Mouse (Mus musculus): ENCODE measurements around the gene Tenm3. TPM values are rescaled to one million over a fixed set of nuclear protein-coding genes. Genes with fewer than 3 reads are reported as not detected.

Tenm3 gene
- total RNA-seq, 2 experiments from 2014 or later, result 4.5 to 8.0 TPM

GRCm38 (mm10) chr8:48740147-48740881 is 103.4 kb downstream of the Tenm3 start:
- DNase-seq, result no peak

- no peak for DNase-seq
These were observed 110.0 kb downstream of the Tenm3 start for GRCm38 (mm10) chr8:48733731-48734130.

GRCm38 (mm10) chr8:48733057-48733456 is 110.7 kb downstream of the Tenm3 start:
- DNase-seq, result no peak

GRCm38 (mm10) chr8:48730701-48731100 is 113.0 kb downstream of the Tenm3 start:
- DNase-seq, result no peak

- DNase-seq, result no peak
These were observed 114.7 kb downstream of the Tenm3 start for GRCm38 (mm10) chr8:48728833-48729690.

GRCm38 (mm10) chr8:48728006-48728405 is 115.7 kb downstream of the Tenm3 start:
- DNase-seq, result no peak

GRCm38 (mm10) chr8:48722744-48723143 is 121.0 kb downstream of the Tenm3 start:
- DNase-seq, result no peak

- no peak for DNase-seq
These were observed 121.4 kb downstream of the Tenm3 start for GRCm38 (mm10) chr8:48722318-48722717.

GRCm38 (mm10) chr8:48721376-48721775 is 122.4 kb downstream of the Tenm3 start:
- DNase-seq, result no peak

GRCm38 (mm10) chr8:48715616-48716015 is 128.1 kb downstream of the Tenm3 start:
- no peak for DNase-seq

- no peak for DNase-seq
These were observed 137.1 kb downstream of the Tenm3 start for GRCm38 (mm10) chr8:48706666-48707065.

GRCm38 (mm10) chr8:48704885-48705515 is 138.8 kb downstream of the Tenm3 start:
- DNase-seq, result no peak

- DNase-seq, result no peak
These were observed 139.3 kb downstream of the Tenm3 start for GRCm38 (mm10) chr8:48704485-48704884.

- DNase-seq, result peak; percentile 68
These were observed 152.9 kb downstream of the Tenm3 start for GRCm38 (mm10) chr8:48690665-48691395.

GRCm38 (mm10) chr8:48688706-48689105 is 155.0 kb downstream of the Tenm3 start:
- DNase-seq, result no peak

GRCm38 (mm10) chr8:48688188-48688587 is 155.6 kb downstream of the Tenm3 start:
- peak; percentile 60 for DNase-seq

- DNase-seq, result no peak
These were observed 170.3 kb downstream of the Tenm3 start for GRCm38 (mm10) chr8:48673476-48673875.

GRCm38 (mm10) chr8:48672471-48672870 is 171.3 kb downstream of the Tenm3 start:
- DNase-seq, result no peak

- no peak for DNase-seq
These were observed 172.4 kb downstream of the Tenm3 start for GRCm38 (mm10) chr8:48671318-48671717.

- no peak for DNase-seq
These were observed 172.9 kb downstream of the Tenm3 start for GRCm38 (mm10) chr8:48670895-48671294.

- DNase-seq, result no peak
These were observed 173.4 kb downstream of the Tenm3 start for GRCm38 (mm10) chr8:48670387-48670786.

- no peak for DNase-seq
These were observed 178.6 kb downstream of the Tenm3 start for GRCm38 (mm10) chr8:48665193-48665592.

Data from gastrocnemius, postnatal 25 days (tissue).